In genomic region chr11:68371609-68372008, GRCm38 (mm10) we compare ENCODE assay signal across 26 mouse cellular contexts. TPM values are rescaled to one million over a fixed set of nuclear protein-coding genes. Genes with fewer than 3 reads are reported as not detected.
A peak's percentile ranks its signal among the peaks of the same experiment; 100 is the strongest.
DNase-seq lines count a peak whose midpoint lies in the region; ATAC-seq lines count a peak whose summit lies in the region.
"Had no signal": no experiment of that assay in that cellular context is flagged by ENCODE, and none has a peak within 500 bp of the region (broad histone marks: within the 10 kb centered on the region; RNA-seq: fewer than 3 reads in every experiment).

No protein-coding gene starts in this region.

- H3K27me3 ChIP-seq in hindbrain, embryonic 10.5 days (ENCODE audit: insufficient read depth, poor library complexity, severe bottlenecking) = peaks cover 57% of the 10 kb centered on the region
- peaks cover 19% of the 10 kb centered on the region for H3K27me3 ChIP-seq in hindbrain, embryonic 14.5 days (ENCODE audit: control insufficient read depth, insufficient read depth, low read length)
- no peaks in the 10 kb centered on the region for H3K27me3 ChIP-seq in kidney, embryonic 16.5 days (ENCODE audit: insufficient read depth, low read length)
- no peaks in the 10 kb centered on the region for H3K27me3 ChIP-seq in kidney, embryonic 14.5 days (ENCODE audit: control insufficient read depth, insufficient read depth, low read length)
- no peaks in the 10 kb centered on the region for H3K27me3 ChIP-seq in embryonic facial prominence, embryonic 14.5 days (replicated peaks; ENCODE audit: control insufficient read depth, insufficient read depth, low read length)
- peaks cover 14% of the 10 kb centered on the region for H3K27me3 ChIP-seq in midbrain, embryonic 11.5 days (ENCODE audit: control insufficient read depth, insufficient read depth, low read length)
- H3K27me3 ChIP-seq: embryonic facial prominence, embryonic 15.5 days; intestine, embryonic 15.5 days had no signal

- 0 out of 2 replicates have a peak overlapping the region, but pooled peaks have one; percentile 12 for H3K27ac ChIP-seq in hindbrain, embryonic 10.5 days
- no peak overlapping the region for H3K27ac ChIP-seq in hindbrain, embryonic 14.5 days
- peak overlapping the region; percentile 50 for H3K27ac ChIP-seq in kidney, embryonic 16.5 days (ENCODE audit: low read length)
- H3K27ac ChIP-seq in kidney, embryonic 14.5 days (ENCODE audit: low read depth, low read length) = no peak overlapping the region
- H3K27ac ChIP-seq in embryonic facial prominence, embryonic 14.5 days (replicated peaks; ENCODE audit: low read depth, low read length) = no peak overlapping the region
- no peak overlapping the region for H3K27ac ChIP-seq in midbrain, embryonic 11.5 days (ENCODE audit: low read depth, low read length)
- H3K27ac ChIP-seq: embryonic facial prominence, embryonic 15.5 days; gastrocnemius, adult 2 months; intestine, embryonic 15.5 days; layer of hippocampus, adult 2 months; liver, embryonic 13.5 days; midbrain, embryonic 15.5 days; neural tube, embryonic 12.5 days had no signal

- H3K4me3 ChIP-seq in hindbrain, embryonic 10.5 days = no peak overlapping the region
- H3K4me3 ChIP-seq in hindbrain, embryonic 14.5 days (replicated peaks; ENCODE audit: low read length) = no peak overlapping the region
- H3K4me3 ChIP-seq in kidney, embryonic 16.5 days (ENCODE audit: low read length) = no peak overlapping the region
- no peak overlapping the region for H3K4me3 ChIP-seq in kidney, embryonic 14.5 days (ENCODE audit: low read length)
- H3K4me3 ChIP-seq in embryonic facial prominence, embryonic 14.5 days (ENCODE audit: low read depth, low read length) = no peak overlapping the region
- no peak overlapping the region for H3K4me3 ChIP-seq in midbrain, embryonic 11.5 days (ENCODE audit: low read depth, low read length)
- H3K4me3 ChIP-seq: embryonic facial prominence, embryonic 15.5 days; gastrocnemius, adult 2 months; intestine, embryonic 15.5 days; layer of hippocampus, adult 2 months; liver, embryonic 13.5 days; megakaryocyte, embryonic 14.5 days; midbrain, embryonic 15.5 days; neural tube, embryonic 12.5 days had no signal

- peaks cover 55% of the 10 kb centered on the region for H3K36me3 ChIP-seq in hindbrain, embryonic 10.5 days
- H3K36me3 ChIP-seq in hindbrain, embryonic 14.5 days (replicated peaks; ENCODE audit: control insufficient read depth, insufficient read depth) = no peaks in the 10 kb centered on the region
- H3K36me3 ChIP-seq in kidney, embryonic 16.5 days (ENCODE audit: insufficient read depth, low read length) = no peaks in the 10 kb centered on the region
- no peaks in the 10 kb centered on the region for H3K36me3 ChIP-seq in kidney, embryonic 14.5 days (ENCODE audit: control insufficient read depth, insufficient read depth, low read length)
- H3K36me3 ChIP-seq in embryonic facial prominence, embryonic 14.5 days (ENCODE audit: control insufficient read depth, insufficient read depth, low read length) = no peaks in the 10 kb centered on the region
- no peaks in the 10 kb centered on the region for H3K36me3 ChIP-seq in midbrain, embryonic 11.5 days (ENCODE audit: control insufficient read depth, insufficient read depth, low read length)
- H3K36me3 ChIP-seq: embryonic facial prominence, embryonic 15.5 days; intestine, embryonic 15.5 days; liver, embryonic 13.5 days; midbrain, embryonic 15.5 days had no signal

- no peak overlapping the region for H3K4me2 ChIP-seq in hindbrain, embryonic 14.5 days (replicated peaks)
- H3K4me2 ChIP-seq in kidney, embryonic 16.5 days (replicated peaks; ENCODE audit: low read depth, low read length) = no peak overlapping the region
- H3K4me2 ChIP-seq in kidney, embryonic 14.5 days (replicated peaks; ENCODE audit: low read depth, low read length) = no peak overlapping the region
- no peak overlapping the region for H3K4me2 ChIP-seq in embryonic facial prominence, embryonic 14.5 days (ENCODE audit: low read depth, low read length)
- H3K4me2 ChIP-seq in midbrain, embryonic 11.5 days = no peak overlapping the region
- H3K4me2 ChIP-seq: embryonic facial prominence, embryonic 15.5 days; intestine, embryonic 15.5 days; liver, embryonic 13.5 days; lung, embryonic 14.5 days; midbrain, embryonic 15.5 days; neural tube, embryonic 12.5 days had no signal

- H3K9me3 ChIP-seq in hindbrain, embryonic 10.5 days = no peaks in the 10 kb centered on the region
- no peaks in the 10 kb centered on the region for H3K9me3 ChIP-seq in hindbrain, embryonic 14.5 days (ENCODE audit: control insufficient read depth, low read length)
- no peaks in the 10 kb centered on the region for H3K9me3 ChIP-seq in kidney, embryonic 16.5 days (ENCODE audit: low read length)
- H3K9me3 ChIP-seq in kidney, embryonic 14.5 days (ENCODE audit: control insufficient read depth, low read length) = no peaks in the 10 kb centered on the region
- no peaks in the 10 kb centered on the region for H3K9me3 ChIP-seq in embryonic facial prominence, embryonic 14.5 days (ENCODE audit: control insufficient read depth, low read length)
- H3K9me3 ChIP-seq in midbrain, embryonic 11.5 days (ENCODE audit: control insufficient read depth, low read length) = no peaks in the 10 kb centered on the region
- H3K9me3 ChIP-seq: embryonic facial prominence, embryonic 15.5 days; intestine, embryonic 15.5 days; liver, embryonic 13.5 days; megakaryocyte, embryonic 14.5 days; midbrain, embryonic 15.5 days; neural tube, embryonic 12.5 days had no signal

- WGBS in hindbrain, embryonic 10.5 days = 70% methylated on average over 11 of the region's 11 CpGs
- WGBS in hindbrain, embryonic 14.5 days = 57% methylated on average over 11 of the region's 11 CpGs
- WGBS in kidney, embryonic 16.5 days = 58% methylated on average over 11 of the region's 11 CpGs
- WGBS in kidney, embryonic 14.5 days = 58% methylated on average over 11 of the region's 11 CpGs
- whole genome bisulfite sequencing in embryonic facial prominence, embryonic 14.5 days = 45% methylated on average over 11 of the region's 11 CpGs
- WGBS in midbrain, embryonic 11.5 days = 77% methylated on average over 11 of the region's 11 CpGs

- no peak for DNase-seq in hindbrain, embryonic 10.5 days (ENCODE audit: low spot score)
- no peak for DNase-seq in hindbrain, embryonic 14.5 days (ENCODE audit: low spot score)
- DNase-seq in embryonic facial prominence, embryonic 14.5 days (ENCODE audit: low spot score) = peak; percentile 7
- peak; percentile 44 for DNase-seq in mesoderm, embryonic 11.5 days (ENCODE audit: low read depth, low spot score)
- no peak for DNase-seq in cerebellum, postnatal 36 days
- DNase-seq in midbrain, embryonic 11.5 days (ENCODE audit: low spot score, missing footprints) = no peak
- DNase-seq: adrenal gland, postnatal 36 days; cerebellum, adult 11 months; cerebellum, postnatal 25 days; gastrocnemius, adult 2 months; layer of hippocampus, postnatal 36 days; liver, embryonic 13.5 days; lung, embryonic 14.5 days; right cerebral cortex, postnatal 14 days; spleen, adult 18-20 months; thymus, postnatal 36 days had no signal

- H3K4me1 ChIP-seq in hindbrain, embryonic 10.5 days (replicated peaks) = peaks cover 26% of the 10 kb centered on the region
- no peaks in the 10 kb centered on the region for H3K4me1 ChIP-seq in hindbrain, embryonic 14.5 days (replicated peaks; ENCODE audit: control insufficient read depth, insufficient read depth, low read length)
- H3K4me1 ChIP-seq in kidney, embryonic 16.5 days (ENCODE audit: insufficient read depth, low read length) = peaks cover 25% of the 10 kb centered on the region
- peaks cover 19% of the 10 kb centered on the region for H3K4me1 ChIP-seq in kidney, embryonic 14.5 days (ENCODE audit: control insufficient read depth, insufficient read depth, low read length)
- peaks cover 19% of the 10 kb centered on the region for H3K4me1 ChIP-seq in embryonic facial prominence, embryonic 14.5 days (ENCODE audit: control insufficient read depth, insufficient read depth, low read length)
- H3K4me1 ChIP-seq in midbrain, embryonic 11.5 days (ENCODE audit: control insufficient read depth, insufficient read depth, low read length) = no peaks in the 10 kb centered on the region; the same call in 1 of the 2 replicates
- H3K4me1 ChIP-seq: liver, embryonic 13.5 days; midbrain, embryonic 15.5 days had no signal

- no peak overlapping the region for H3K9ac ChIP-seq in hindbrain, embryonic 14.5 days
- H3K9ac ChIP-seq in kidney, embryonic 16.5 days (replicated peaks; ENCODE audit: low read length) = no peak overlapping the region
- H3K9ac ChIP-seq in kidney, embryonic 14.5 days (ENCODE audit: low read depth, low read length) = no peak overlapping the region
- H3K9ac ChIP-seq in embryonic facial prominence, embryonic 14.5 days (ENCODE audit: low read depth, low read length) = no peak overlapping the region
- H3K9ac ChIP-seq in midbrain, embryonic 11.5 days (ENCODE audit: low read length) = no peak overlapping the region
- H3K9ac ChIP-seq: embryonic facial prominence, embryonic 15.5 days; intestine, embryonic 15.5 days; liver, embryonic 13.5 days; lung, embryonic 14.5 days; midbrain, embryonic 15.5 days; neural tube, embryonic 12.5 days had no signal

- no peak for ATAC-seq in hindbrain, embryonic 14.5 days (ENCODE audit: low FRiP score)
- no peak for ATAC-seq in kidney, embryonic 16.5 days (ENCODE audit: low FRiP score, low TSS enrichment)
- no peak for ATAC-seq in kidney, embryonic 14.5 days (ENCODE audit: low FRiP score, low TSS enrichment)
- no peak for ATAC-seq in embryonic facial prominence, embryonic 14.5 days (ENCODE audit: low read depth)
- ATAC-seq in midbrain, embryonic 11.5 days (ENCODE audit: low FRiP score) = no peak
- ATAC-seq: forebrain, embryonic 14.5 days; hindbrain, embryonic 16.5 days; intestine, embryonic 15.5 days; midbrain, embryonic 15.5 days had no signal

RNA-seq across cellular contexts. Expression of gene Ntn1, which starts 29.0 kb away (rescaled TPM):
- 18.2 and 23.7 TPM in 2 replicates for polyA plus RNA-seq in hindbrain, embryonic 10.5 days (2016; fragmentation: Nextera tagmentation; extraction: Ambion mirVana)
- 13.1 and 14.1 TPM in 2 replicates for polyA plus RNA-seq in hindbrain, embryonic 14.5 days (2014; fragmentation: Nextera tagmentation; extraction: Ambion mirVana)
- 13.6 and 15.4 TPM in 2 replicates for polyA plus RNA-seq in kidney, embryonic 16.5 days (2015; fragmentation: Nextera tagmentation; extraction: Ambion mirVana)
- polyA plus RNA-seq in kidney, embryonic 14.5 days (2014; fragmentation: Nextera tagmentation; extraction: Ambion mirVana) = 8.5 and 10.2 TPM in 2 replicates
- 4.6 and 6.3 TPM in 2 replicates for polyA plus RNA-seq in embryonic facial prominence, embryonic 14.5 days (2014; fragmentation: Nextera tagmentation; extraction: Ambion mirVana)
- 10.0 and 10.2 TPM in 2 replicates for polyA plus RNA-seq in midbrain, embryonic 11.5 days (2014; fragmentation: Nextera tagmentation; extraction: Ambion mirVana)

Comparison
In these comparisons a context has a peak if more than half of its experiments do, and no peak if none do; other contexts are left out.
1. H3K27ac ChIP-seq: peak in hindbrain, embryonic 10.5 days (single experiment) and kidney, embryonic 16.5 days (single experiment); none in hindbrain, embryonic 14.5 days (single experiment), kidney, embryonic 14.5 days (single experiment), embryonic facial prominence, embryonic 14.5 days (single experiment) and midbrain, embryonic 11.5 days (single experiment).
2. DNase-seq: peak in embryonic facial prominence, embryonic 14.5 days (single experiment) and mesoderm, embryonic 11.5 days (single experiment); none in hindbrain, embryonic 10.5 days (single experiment), hindbrain, embryonic 14.5 days (single experiment), cerebellum, postnatal 36 days (0 of 2) and midbrain, embryonic 11.5 days (single experiment).